Mouse (Mus musculus): Measurements from ENCODE around the gene Slc25a26.

DNA sequence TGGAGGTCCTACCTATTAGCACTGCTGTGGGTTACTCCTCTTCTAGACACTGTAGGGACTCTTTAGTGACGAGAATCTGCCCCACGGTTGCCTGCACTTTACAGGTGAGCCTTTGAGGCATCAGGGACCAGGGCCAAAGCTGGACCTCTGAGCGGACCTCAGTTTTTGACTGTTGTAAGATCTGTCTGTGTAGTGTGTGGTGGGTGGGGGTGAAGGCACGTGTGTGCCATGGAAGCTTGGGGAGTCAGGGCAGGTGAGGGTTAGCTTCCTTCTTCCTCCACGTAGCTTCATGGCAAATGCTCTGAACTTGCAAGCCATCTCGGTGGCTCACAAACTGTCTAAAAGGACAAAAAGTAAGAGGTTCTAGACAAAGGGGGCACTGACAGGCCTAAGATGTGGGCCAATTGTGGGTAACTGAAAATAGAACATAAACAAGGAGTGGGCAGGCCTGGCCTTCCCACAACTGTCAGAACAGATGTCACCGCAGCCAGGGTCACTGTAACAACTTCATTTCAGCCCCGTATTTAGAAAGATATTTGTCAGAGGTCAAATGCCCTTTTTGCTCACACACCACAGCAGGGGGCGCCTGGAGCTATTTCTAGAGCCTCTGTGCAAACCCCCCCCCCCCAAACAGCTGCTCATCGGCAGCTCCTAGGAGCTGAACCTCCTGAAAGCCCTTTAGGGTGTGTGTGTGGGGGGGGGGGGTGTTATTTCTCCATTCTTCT is 96.8 kb downstream of the Slc25a26 start:
- no peak for TF ChIP-seq CTCF (IDR thresholded peaks at IDR 0.05; ENCODE audit: extremely low read depth, insufficient read depth, low read length)
- TF ChIP-seq POLR2A (IDR thresholded peaks at IDR 0.05; ENCODE audit: extremely low read depth, insufficient read depth, low read length): no peak

Data from cortical plate, adult 2 months (tissue).